Mouse (Mus musculus): ENCODE data around the gene Vwa8.

Vwa8 gene

DNA sequence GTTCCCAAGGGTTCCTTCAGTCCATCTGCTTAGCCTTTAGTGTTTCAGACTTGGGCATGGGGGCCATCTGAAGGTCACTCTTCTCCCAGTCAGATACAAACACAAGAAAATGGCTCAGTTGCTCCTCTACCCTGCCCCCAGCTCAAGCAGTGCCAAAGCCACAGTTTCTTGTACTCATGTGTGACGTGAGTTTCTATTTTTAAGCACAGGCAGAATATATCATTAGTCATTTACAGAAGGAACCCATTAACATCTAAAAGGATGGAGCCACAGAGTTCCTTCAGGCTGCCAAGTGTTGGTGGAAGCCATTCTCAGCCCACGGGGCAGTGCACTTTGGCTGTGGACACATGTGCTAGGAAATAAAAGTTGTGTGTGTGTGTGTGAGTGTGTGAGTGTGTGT lies 240.6 kb downstream of the Vwa8 start:
- DNase-seq (ENCODE audit: low read depth, low spot score), result no peak

DNA sequence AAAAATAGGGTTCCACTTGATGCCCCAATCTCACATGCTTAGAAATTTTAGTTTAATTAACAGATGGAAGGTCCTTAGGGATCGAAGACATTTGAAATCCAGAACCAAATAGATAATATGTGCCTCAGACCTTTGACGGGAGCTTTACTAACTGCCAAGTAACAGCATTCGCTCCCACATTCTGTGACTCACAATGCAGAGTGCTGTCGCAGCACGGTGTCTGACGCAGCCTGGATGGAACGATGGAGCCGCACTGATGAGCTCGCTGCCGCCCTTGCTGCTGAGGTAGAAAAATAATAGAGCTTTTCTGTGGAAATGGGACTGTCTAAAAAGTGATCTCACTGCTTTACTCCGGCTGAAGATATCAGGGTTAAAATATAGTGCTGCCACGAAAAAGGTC lies 248.3 kb downstream of the Vwa8 start:
- no peak for DNase-seq (ENCODE audit: low read depth, low spot score)

DNA sequence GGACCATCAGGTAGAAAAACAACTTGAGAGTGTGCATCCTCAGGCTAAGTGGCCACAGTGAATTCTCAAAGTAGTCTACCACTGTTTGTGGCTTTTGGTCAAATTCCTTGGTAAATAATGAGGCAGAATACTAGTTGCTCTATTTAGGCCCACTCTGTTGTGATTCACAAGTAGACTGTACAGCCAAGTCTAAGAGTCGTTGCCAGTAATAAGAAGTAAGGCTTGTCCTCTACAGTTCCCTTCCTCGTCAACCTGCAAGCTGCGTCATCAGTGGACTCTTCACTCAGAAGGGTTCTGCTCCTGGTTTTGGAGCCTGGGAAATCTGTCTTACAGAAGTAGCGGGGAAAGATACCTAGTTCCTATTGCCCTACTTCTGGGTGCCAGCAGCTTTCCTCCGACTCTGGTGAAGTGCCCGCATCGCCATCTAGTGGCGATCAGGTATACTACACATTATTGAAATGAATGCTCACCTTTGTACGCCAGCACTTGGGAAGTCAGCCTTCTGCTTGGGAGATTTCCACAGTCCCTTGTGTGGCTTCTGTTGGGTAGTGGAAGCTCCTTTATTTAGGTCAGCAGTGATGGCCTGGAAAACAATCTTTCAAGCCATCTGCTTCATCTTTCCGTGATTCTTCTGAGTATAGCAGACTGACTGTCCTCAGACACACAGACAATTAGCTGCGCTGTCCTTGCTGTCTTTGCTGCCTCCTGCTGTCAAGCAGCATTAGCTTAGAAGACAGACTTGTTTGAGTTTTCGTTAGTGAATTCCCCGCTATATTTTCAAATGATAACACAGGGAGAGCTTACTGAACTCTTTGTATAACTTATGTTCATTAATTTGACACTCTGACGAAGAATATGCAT lies 258.0 kb downstream of the Vwa8 start:
- peak; percentile 77 for DNase-seq (ENCODE audit: low read depth, low spot score)

DNA sequence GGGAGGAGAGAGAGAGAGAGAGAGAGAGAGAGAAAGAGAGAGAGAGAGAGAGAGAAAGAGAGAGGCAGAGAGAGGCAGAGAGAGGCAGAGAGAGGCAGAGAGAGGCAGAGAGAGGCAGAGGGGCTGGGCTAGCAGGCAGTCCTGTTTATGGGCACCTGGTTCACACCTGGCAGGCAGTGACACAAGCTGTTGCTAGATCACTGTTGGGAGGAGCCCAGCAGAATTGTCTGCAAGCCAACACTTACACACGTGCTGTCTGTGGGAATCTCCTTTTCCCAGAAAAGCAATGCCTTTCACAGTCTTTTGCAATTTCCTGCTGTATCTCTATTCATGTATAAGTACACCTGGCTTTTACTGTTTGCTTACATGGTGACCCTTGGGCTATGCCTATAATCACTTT lies 260.5 kb downstream of the Vwa8 start:
- peak; percentile 19 for DNase-seq (ENCODE audit: low read depth, low spot score)

DNA sequence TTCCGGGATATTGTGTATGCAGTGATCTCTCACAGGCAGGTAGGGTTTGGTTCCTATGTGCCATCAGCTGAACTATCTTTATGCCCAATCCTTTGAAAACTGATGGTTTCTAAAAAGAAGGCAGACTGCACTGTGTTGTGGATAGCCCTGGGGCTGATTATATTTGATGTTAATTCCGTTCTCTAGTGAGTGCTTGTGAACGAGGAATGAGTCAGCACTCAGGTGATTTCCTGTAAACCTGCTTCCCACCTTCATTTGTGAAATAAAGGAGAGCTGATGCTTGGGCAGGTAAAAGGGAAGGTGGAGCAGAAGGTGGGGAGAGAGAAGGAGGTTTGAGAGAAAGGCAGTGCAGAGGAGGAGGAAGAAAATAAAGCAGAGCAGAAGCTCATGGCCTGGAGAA lies 261.2 kb downstream of the Vwa8 start:
- peak; percentile 35 for DNase-seq (ENCODE audit: low read depth, low spot score)

DNA sequence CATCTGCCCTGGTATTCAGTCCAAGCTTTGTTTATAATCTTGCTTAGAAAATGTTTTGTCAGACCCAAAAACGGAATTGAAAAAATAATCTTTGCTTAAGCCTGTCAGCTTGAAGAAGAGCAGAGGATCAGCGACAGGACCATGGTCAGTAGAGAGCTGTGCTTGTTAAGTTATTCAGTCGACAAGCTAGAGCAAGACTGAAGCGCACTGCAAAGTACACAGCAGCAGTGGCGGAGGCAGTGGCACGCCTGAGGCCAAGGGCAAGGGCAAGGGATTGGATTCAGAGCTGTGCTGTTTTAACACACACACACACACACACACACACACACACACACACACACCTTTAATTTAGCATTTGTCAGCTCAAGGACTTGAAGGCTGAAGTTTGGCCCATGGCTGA lies 263.2 kb downstream of the Vwa8 start:
- DNase-seq (ENCODE audit: low read depth, low spot score), result no peak

DNA sequence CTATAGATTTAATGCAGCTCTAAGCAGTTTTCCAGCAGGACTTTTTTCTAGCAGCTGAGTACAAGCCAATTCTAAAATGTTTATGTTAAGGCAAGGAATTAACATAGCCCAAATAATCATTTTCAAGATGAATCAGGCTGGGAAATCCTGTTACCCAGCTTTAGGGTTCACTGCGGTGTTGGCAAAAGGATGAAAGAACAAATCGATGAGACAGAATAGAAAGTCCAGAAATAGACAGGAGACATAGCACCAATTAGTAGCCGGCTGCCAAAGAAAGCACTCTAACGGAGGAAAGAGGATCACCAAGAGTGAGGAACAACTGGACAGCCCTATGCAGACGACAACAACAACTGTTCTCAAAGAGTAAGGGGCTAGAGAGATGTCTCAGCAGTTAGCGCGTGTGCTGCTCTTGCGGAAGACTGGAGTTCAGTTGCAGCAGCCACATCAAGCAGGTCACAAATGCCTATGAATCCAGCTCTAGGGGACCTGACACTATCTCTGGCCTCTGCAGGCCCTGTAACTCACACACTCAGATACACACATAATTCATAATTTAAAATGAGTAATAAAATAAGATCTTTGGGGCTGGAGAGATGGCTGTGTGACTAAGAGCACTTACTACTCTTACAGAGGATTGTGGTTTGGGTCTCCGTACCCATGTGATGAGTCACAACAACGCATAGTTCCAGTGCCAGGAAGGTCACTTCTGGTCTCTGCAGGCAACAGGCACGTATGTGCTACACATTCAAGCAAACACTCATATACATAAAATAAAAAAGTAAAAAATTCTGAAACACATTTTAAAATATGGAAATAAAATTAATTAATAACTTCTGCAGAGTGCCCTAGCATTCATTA lies 265.9 kb downstream of the Vwa8 start:
- DNase-seq (ENCODE audit: low read depth, low spot score), result no peak

DNA sequence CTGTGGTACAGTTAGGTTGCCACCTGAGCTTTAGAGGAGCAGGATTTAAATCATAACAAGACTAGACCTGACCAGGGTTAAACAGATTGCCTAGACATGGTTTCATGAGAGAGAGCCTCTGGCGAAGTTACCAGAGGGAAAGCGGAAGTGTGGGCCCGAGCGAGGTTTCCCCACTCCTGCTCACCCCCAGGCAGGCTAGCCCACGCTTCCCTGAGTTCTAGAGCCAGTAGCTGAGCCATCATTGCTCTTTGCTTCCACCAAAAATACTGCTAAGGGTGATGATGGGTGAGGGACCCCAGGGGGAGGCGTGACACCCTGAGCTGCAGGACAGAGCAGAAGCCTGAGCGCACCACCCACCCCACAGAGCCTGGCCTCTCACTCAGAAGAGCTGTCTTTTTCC lies 269.6 kb downstream of the Vwa8 start:
- DNase-seq (ENCODE audit: low read depth, low spot score), result no peak

DNA sequence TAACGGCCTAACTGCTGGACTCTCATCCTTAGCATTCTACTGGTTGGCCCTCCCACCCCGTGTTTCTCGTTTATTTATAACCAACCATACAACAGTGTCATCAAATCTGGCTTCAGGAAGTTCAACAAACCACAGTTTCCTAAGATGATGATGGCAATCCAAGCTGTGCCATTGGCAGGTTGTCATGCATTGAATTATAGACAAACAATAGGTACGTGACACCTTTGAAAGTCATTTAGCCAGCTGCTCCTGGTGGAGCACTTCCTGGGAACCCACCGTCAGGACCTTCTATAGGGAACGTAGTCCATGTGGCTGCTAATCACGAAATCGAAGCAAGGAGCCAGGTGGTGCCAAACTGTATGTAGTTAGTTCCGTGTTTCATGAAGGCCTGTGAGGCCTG lies 270.5 kb downstream of the Vwa8 start:
- no peak for DNase-seq (ENCODE audit: low read depth, low spot score)

DNA sequence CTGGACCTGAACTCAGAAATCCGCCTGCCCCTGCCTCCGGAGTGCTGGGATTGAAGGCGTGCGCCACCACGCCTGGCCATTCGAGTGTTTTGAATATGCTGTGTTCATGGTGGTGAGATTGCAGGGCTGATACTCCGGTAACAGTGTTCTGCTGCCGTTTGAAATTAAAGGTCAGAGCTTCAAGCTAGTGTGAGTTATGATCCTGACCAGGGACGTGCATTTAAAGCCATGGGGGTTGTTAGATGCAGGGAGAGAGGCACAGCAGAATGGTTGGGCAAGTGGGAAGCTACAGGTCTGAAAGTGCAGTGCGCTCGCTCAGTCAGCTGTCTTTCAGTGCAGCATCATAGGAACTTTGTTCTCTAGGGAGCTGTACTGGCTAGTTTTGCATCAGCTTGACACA lies 271.8 kb downstream of the Vwa8 start:
- no peak for DNase-seq (ENCODE audit: low read depth, low spot score)

DNA sequence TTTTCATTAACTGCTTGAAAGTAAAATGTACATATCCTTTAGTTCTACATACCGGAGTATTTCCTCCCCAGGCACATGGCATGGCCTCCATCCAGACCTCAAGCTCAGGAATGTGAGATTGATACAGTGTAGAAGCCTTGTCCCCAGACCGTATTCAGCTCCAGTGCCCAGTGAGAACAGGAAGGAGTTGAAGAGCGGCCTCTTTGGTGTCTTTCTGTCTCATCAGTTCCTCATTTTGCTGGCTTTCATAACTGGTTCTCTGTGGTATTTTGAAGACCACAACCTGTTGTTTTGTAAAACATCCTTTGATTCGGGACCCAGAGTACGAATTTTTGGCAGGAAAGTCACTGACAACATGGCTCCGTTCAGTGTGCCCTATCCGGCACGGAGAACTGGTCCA lies 274.6 kb downstream of the Vwa8 start:
- no peak for DNase-seq (ENCODE audit: low read depth, low spot score)

DNA sequence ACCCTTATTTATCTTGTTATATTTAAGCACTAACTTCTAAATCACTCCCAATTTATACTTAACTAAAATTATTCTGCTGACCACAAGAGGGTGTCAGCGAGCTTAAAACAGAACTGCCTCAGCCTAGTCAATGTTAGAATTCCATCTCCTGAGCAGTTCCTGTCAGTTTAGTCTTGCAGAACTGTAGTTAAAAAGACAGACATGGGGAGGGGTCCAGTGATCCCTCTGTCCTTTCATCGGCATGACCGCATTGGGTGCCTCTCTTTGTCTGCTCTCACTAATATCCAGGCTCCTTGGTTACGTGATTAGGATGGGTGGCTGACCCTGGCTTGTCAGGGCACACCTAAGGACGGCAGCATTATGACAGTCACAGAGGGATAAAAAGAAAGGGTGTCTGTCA lies 275.8 kb downstream of the Vwa8 start:
- DNase-seq (ENCODE audit: low read depth, low spot score), result peak; percentile 38

DNA sequence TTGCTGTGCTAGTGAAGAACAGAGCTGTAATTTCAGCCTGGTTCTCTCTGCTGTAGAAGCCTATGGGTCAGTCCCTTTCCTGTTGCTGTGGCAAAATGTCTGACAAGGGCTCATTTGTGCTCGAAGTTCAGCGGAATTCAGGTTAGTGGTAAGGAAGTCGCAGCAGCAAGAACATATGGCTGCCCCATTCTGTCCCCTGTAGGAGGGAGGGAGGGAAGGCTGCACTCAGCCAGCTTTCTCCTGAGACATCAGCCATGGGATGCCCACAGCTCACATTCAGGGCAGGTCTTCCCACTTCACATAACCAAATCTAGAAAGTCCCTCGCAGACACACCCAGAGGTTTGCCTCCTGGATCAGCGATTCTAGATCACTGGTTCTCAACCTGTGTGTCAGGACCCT lies 277.3 kb downstream of the Vwa8 start:
- no peak for DNase-seq (ENCODE audit: low read depth, low spot score)

DNA sequence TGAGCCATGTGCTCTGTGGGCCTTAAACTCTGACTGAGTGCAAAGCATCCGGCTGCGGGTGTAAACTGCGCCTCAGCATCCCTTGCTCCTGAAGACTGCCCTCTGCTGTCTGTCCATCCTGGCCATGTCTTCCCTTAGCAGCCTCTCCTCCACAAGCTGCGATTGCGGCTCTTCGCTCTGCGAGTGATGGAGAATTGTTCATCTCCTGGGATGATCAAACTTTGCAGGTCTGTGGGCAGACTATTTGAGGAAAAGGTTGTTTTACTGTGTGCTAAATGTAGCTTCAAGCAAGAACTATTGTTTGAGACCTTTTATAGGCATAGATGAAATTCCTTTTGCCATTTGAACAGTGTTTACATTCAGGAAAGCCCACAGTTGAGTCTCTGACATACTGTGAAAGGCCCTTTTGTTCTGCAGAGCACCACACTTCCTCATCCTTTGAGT lies 286.1 kb downstream of the Vwa8 start:
- DNase-seq (ENCODE audit: low read depth, low spot score), result peak; percentile 70

DNA sequence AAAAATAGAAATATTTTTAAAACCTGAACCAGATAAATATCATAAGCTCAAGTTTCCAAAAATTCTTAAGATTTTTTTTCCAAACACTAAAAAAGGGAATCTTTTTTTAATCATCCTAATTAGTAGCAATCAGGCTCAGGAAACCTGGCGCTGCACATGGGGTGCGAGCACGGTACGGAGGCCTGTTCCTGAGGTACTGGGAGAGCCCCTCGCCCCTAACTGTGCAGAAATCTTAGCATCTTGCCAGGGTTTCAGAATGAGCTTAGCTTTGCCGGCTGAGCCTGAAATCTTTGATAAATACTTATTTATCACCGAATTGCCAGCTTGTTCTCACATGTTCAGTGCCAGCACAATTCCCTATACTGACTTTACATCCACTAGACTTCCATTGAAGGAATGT lies 286.6 kb downstream of the Vwa8 start:
- no peak for DNase-seq (ENCODE audit: low read depth, low spot score)

DNA sequence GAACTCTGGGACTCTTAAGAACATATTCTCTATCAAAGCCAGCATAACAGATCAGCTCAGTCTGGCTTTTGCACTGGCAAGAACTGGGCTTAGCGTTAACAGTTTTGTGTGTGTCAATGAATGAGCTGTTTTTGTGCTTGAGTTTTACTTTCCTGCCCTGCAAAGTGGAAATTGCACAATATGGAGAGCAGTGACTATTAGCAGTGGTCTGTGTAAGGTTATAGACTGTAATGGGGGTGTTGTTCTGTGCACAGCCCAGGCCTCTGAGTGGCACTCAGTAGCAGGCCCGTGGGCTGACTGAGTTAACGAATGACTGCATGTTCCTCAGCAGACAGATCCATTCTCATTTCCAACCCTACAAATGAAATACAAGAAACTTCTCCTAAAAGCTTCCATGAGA lies 287.7 kb downstream of the Vwa8 start:
- no peak for DNase-seq (ENCODE audit: low read depth, low spot score)

DNA sequence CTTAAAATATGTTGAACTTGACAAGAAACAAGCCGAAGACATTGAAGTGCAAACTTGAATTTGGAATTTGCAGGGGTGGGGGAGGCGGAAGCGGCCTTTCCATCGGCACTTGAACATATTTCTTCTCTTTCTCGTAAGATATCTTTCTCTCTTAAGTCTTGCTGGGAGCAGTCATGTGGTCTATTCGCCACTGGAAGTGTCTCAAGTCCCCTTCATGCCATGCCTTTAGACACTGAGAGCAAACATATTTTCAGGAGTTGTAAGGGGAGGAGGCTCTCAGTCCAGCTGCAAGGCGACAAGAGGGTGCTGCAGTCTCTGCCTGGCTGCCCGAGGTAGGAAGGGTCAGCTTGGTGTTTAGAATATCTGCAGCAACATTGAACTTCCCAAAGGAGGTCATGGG lies 288.2 kb downstream of the Vwa8 start:
- no peak for DNase-seq (ENCODE audit: low read depth, low spot score)

DNA sequence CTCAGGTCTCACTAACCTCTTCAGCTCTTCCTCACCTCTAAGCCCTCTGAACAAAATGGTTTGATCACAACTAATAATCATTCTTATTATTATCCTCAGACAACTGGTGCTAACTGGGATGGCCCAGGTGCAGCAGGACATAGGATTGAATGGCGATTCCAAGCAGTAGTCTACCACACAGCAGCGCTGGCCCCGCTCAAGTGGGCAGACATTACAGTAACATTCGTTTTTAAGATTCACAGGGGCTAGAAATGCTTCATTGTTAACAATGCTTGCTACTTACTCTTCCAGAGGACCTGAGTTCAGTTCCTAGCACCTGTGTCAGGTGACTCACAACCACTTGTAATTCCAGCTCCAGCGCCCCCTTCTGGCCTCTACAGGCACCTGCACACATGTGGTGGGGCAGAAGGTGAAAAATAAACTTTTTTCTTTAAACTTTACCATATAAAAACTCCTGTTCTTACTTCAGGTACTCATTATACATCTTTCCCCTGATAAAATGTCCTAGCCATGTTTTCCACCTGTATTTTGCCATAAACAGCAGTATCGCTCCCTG lies 290.3 kb downstream of the Vwa8 start:
- DNase-seq (ENCODE audit: low read depth, low spot score), result peak; percentile 57

DNA sequence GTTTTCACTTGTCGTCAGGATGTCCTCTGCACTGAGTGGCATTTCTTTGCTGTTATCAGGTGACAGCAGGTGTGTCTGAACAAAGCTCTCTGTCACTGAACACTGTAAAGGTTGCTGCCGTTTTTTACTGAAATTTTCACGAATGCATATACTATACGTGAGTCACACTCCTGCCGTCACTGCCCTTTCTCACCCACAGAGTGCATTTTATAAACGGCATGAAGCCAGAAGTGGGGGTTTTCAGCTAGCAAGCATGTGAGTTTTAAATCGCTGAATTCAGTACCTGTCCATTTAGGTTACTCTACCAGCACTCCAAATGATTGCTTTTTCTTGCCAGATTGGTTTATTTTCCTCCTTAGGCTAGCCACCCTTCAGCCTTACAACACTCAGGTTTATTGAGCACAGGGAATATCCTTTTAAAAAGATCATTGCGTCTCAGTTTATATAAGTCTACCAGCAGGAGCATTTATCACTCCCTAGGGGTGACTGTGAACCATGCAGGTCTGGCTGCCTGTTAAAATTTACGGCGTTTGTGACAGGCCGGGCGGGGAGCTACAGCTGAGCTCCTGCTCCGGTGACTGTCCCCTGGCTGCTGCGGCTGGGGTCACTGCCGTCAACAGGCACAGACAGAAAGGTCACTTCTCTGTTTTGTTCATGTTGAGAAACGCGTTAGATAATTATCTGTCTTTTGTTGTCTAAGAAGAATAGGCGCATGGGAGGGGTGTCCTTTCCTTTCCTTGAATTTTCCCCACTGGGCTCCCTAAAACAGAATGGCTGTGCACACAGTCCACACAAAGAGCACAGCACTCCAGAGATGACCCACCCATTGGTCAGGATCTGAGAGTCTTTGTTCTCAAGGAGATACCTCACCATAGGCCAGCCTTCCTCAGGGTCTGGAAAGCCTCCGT lies 291.3 kb downstream of the Vwa8 start:
- peak; percentile 74 for DNase-seq (ENCODE audit: low read depth, low spot score)

DNA sequence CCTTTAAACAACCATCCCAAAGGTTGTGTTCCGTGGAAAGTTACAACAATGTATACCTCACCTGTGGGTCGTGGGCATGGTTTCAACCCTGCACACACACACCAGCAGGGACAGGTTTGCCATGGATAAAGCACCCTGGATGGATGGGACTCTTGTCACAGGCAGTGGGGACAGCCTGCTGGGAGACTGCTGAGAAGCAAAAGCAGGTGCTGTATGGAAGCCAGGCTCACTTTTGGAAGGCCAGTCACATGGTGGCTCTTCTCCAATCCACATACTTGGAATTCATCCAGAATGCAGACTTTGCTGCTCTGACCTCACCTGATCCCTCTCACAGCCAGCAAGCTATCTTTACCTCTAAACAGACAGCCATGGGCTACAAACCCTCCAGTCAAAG lies 292.0 kb downstream of the Vwa8 start:
- peak; percentile 41 for DNase-seq (ENCODE audit: low read depth, low spot score)

DNA sequence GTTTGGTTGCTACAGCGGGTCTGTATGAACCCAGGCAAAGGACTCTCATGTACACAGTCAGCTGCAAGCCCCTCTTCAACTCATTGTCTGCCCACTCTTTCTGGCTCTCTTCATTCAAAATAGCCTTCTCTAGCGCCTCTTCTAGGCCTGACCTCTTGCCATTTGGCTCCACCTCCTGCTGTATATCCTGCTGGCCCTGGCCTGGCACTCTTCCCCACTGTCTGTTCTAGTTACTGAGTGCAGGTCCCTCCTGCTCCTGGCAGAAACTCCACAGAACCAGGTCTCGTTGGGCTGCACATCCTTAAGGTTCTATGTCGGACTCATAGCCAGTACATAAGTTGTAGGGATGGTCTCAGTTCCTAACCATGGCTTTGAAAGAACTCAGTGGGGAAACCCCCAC lies 293.5 kb downstream of the Vwa8 start:
- DNase-seq (ENCODE audit: low read depth, low spot score), result no peak

DNA sequence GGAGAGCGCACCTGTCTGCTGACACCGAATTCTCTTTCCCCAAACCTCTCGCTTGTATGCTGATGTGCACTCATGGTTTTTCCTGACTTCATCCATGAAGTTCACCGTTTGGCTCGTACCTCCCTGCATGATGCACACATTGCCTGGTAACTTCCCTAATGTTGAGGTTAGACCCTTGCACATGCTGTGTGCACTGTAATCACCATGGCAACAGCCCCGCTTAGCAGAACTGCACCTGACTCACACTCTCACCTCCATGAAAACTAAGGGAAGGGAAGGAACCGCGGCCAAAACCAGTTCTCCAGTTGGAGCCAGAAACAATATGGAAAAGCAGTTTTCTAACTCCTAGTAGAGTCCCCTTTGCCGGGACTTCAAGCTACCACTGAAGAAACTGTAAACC lies 294.8 kb downstream of the Vwa8 start:
- peak; percentile 67 for DNase-seq (ENCODE audit: low read depth, low spot score)
